Mouse (Mus musculus): ENCODE data around the gene Ccdc173.

- no peak for TF ChIP-seq POLR2A (IDR thresholded peaks at IDR 0.05; ENCODE audit: low read depth, low read length)
- TF ChIP-seq CTCF (IDR thresholded peaks at IDR 0.05; ENCODE audit: extremely low read depth, insufficient read length, insufficient replicate concordance, low read depth, low read length), result no peak
Measured at GRCm38 (mm10) chr2:69722273-69722649, 67.1 kb downstream of the Ccdc173 start, which contains the start of gene Ppig.

Measured in small intestine, adult 2 months (tissue).